Mouse (Mus musculus) left cerebral cortex, adult 18-20 months (tissue): ENCODE measurements at regions not wholly inside any gene's neighbourhood (a gene's known extent, or its start where the extent isn't known, plus 50 kb on each side); places are given as distances from the start of the nearest gene placed in this dataset.

ENCODE experiments used
- DNase-seq, 2 experiments: peaks; one replicate each; pipeline ENCODE4 v3.0.0; 2021 to 2022; ENCODE audit warnings: low spot score in 2 of 2, mixed read lengths in 1 of 2

- no peak for DNase-seq
These were observed 91.2 kb downstream of the Srek1 start for GRCm38 (mm10) chr13:103683169-103683568.

- no peak for DNase-seq
These were observed 93.7 kb downstream of the Srek1 start for GRCm38 (mm10) chr13:103680740-103681139.

- DNase-seq, result no peak
These were observed 94.4 kb downstream of the Srek1 start for GRCm38 (mm10) chr13:103680052-103680451.

DNA sequence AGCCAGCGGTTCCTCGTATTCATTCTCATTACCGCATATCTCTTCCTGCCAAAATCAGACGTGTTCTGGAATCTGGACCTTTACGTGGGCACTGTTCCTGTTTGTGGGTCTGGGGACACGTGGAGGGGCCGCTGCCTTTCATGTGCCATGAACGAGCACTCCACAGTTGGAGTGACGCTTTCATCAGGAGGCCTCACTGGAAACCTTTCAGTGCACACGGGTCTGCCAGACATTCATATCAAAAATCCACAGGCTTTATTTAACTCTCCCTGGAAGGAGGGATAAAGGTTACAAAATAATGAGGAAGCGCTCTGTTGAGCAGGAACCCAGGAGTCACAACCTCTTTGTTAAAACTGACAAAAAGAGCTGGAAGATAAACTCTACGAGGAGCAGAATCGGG, 97.6 kb downstream of the Srek1 start:
- DNase-seq, result no peak

GRCm38 (mm10) chr13:103676221-103676620, 98.2 kb downstream of the Srek1 start:
- no peak for DNase-seq

GRCm38 (mm10) chr13:103670611-103671010, 103.8 kb downstream of the Srek1 start:
- DNase-seq, result no peak

- no peak for DNase-seq
These were observed 104.6 kb downstream of the Srek1 start for GRCm38 (mm10) chr13:103669856-103670255.

DNA sequence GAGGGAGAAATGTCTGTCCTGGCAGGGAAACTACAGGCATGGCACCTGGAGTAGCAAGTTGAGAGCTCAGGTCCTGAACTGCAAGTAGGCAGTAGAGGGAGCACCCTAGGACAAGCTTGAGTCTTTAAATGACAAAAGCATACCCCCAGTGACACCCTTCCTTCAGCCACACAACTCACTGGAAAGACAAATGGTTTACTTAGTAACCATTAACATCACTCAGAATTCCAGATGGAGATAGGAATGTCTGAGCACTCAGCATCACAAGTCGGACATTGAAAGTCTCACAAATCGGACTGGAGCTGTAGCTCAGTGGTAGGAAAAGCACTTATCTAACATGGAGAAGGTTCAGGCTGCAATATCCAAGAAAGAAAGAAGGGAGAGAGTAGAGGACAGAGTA, 106.7 kb downstream of the Srek1 start:
- DNase-seq, result no peak

GRCm38 (mm10) chr13:103660248-103660996, 114.0 kb downstream of the Srek1 start:
- no peak for DNase-seq

GRCm38 (mm10) chr13:103655966-103656365, 118.4 kb downstream of the Srek1 start:
- no peak for DNase-seq

DNA sequence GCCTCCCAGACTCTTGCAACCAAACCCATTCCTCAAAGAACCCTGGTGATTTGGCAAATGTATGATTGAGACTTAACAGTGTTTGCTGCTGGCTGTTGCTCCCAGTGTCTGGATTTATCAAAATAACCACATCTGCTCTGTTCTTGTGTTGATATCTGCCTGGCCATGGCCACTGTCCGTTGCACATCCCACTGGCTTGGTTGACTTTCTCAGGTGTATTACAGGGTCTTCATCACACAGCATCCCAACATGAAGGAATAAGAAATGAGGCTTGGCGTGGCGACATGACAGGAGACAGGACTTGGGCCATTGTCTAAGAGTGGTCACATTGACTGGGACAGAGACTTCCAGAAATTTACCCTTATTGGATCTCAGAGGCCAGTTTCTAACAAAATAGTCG, 121.2 kb downstream of the Srek1 start:
- no peak for DNase-seq

DNA sequence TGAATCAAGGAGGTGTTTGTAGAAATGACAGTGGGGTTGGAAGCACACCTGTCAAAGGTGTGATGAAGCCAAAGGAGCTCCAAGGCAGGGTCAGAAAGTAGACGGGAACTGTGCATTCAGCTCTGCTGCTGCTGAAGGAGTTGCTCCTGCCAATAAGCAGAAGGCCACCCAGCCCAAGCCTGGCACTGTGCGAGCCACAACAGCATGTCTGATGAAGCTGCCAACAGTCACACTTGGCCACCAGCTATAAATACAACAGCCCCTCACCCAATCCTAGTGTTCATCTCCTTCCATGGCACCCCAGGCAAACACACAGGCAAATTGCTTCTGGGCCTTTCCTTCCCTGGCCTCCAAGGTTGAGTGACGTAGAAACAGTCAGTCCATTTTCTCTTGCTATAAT, 125.0 kb downstream of the Srek1 start:
- DNase-seq, result no peak

DNA sequence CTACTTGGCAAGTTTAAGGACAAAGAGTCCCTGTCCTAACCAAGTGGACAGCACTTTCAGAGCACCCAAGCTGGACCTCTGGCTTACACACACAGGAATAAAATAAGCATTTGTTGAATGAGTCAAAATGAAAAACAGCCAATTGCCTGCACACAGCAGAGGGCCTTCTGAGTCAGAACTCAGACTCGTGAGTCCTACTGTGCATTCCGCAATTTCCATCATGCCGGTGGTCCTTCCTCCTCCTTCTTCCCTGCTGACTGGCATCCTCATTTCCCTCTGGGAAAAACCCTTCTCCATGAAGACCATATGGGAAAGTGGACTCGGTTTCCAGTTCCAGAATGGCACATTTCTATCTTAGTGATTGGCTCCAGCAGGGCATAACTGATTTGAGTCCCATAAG, 126.4 kb downstream of the Srek1 start:
- DNase-seq, result no peak

DNA sequence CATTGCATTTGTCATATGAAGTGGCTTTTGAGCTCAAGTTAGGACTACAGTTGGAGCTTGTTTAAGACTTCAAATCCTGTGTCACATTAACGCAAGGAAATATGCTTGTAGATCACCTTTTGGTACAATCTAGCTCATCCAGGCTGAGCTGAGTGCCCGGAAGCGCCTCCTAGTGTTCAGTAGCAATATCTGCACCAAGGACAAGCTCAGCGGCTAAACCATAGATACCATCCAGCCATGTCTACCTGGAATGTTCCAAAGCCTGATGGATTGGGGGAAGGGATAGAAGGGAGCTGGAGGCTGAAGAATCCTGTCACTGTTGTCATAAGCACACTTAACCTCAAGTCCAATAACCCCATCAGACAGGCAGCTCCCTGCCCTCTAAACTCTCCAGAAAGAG, 128.4 kb downstream of the Srek1 start:
- peak; percentile 20 to 38 for DNase-seq

DNA sequence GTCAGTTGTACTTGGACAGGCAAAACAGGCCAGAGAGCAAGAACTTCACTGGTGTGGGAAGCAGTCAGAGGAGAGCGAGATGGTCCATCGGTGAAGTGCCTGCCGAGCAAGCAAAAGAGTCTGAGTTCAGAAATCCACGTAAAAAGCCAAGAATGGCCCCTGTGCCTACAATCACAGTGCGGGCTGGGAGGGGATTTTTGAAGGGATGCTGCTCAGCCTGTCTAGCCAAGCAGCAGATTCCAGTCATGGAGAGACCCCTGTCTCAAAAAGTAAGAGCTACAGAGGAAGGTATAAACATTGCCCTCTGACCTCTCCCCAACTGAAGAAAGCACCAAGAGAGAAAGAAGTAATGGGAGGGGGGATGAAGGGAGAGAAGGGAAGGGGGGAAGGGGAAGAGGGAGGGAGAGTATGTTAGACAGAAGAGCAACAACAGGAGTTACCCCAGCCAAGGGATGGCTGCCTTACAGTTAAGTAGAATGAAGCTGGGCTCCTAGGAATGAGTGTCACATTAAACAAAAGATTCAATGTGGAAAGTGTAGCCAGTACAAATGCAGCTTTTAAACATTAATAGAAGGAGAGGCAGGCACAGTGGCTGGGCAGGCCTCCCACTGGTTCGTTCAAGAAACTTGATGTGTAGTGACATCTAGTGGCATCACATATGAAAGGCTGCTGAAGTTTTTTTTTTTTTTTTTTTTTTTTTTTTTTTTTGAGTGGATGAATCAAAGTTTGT, 130.2 kb downstream of the Srek1 start:
- peak; percentile 25 to 30 for DNase-seq

- DNase-seq, result no peak
These were observed 130.9 kb downstream of the Srek1 start for GRCm38 (mm10) chr13:103643486-103643885.

GRCm38 (mm10) chr13:103642542-103643375, 131.6 kb downstream of the Srek1 start:
- no peak for DNase-seq

GRCm38 (mm10) chr13:103638038-103638437, 136.4 kb downstream of the Srek1 start:
- DNase-seq, result no peak

GRCm38 (mm10) chr13:103637414-103637813, 137.0 kb downstream of the Srek1 start:
- no peak for DNase-seq

GRCm38 (mm10) chr13:103636595-103636994, 137.8 kb downstream of the Srek1 start:
- DNase-seq, result no peak

DNA sequence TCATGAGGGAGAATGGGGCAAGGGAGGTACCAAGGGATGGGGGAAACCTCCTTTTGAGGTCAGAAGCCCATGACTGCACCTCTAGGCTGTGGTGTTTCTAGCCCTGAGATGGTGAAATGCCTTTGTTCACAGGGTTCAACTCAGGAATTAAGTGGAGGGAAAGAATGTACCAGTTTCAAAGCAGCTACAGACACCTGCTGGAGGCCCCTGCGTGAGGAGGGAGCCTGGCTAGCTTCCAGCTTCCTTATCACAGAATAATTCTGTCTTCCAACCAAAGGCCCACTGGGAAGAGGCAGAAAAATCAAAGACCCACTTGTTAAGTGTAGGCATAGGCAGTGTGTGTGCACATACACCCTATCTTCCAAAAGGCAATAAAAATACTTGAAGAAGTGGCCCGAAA, 150.6 kb downstream of the Srek1 start:
- DNase-seq, result no peak

DNA sequence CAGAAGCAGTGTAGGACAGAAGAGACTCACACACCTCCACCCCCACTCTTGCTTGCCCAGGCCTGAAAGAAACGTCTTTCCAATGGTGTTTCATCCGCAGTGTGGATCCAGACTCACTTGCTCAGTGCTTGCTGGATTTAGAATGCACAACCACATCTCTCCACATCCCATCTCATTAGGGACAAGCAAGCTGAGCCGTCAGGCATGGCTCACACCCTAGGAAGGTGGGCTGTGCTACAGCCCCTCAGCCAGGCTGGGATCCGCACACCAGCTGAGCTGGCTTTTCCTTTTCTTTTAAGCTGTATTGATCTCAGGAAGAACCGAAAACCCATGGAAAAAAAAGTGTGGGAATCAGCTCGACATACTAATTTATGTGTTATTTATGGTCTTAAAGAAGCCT, 151.1 kb downstream of the Srek1 start:
- DNase-seq, result no peak
